Mouse (Mus musculus): Measurements from ENCODE around the gene Fam81a. TPM values are rescaled to one million over a fixed set of nuclear protein-coding genes. Genes with fewer than 3 reads are reported as not detected.
A peak's percentile ranks its signal among the peaks of the same experiment; 100 is the strongest.

The Fam81a gene
- total RNA-seq, 2 experiments from 2014 or later, result not detected

GRCm38 (mm10) chr9:70111869-70112286 lies 30.5 kb downstream of the Fam81a start:
- ATAC-seq (replicated peaks; ENCODE audit: low FRiP score, poor library complexity, severe bottlenecking), result no peak

- no peak for ATAC-seq (replicated peaks; ENCODE audit: low FRiP score, poor library complexity, severe bottlenecking)
Observed at GRCm38 (mm10) chr9:70110871-70111270, 31.5 kb downstream of the Fam81a start.

- ATAC-seq (replicated peaks; ENCODE audit: low FRiP score, poor library complexity, severe bottlenecking), result peak; percentile 66; the same call in 1 of the 2 replicates
Observed at GRCm38 (mm10) chr9:70109279-70109678, 33.1 kb downstream of the Fam81a start.

DNA sequence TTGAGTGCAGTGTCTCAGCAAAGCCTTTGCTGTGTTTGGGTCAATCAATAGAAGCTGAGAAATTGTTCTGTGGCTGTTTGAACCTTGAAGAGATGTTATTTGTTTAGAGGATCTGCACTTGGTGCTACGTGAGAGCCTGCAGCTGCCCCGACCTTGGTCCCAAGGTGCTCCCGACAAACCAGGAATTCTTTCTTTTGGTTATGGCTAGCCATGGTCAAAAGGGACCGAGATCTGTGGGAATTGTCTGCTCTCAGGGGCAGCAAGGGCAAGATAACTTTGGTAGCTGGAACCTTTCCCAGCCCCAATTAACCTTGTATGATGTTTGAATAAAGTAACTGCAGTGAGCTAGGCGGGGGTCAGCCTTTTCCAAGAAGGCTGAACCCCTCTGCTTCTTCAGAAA lies 34.2 kb downstream of the Fam81a start:
- ATAC-seq (replicated peaks; ENCODE audit: low FRiP score, poor library complexity, severe bottlenecking), result no peak

- ATAC-seq (replicated peaks; ENCODE audit: low FRiP score, poor library complexity, severe bottlenecking), result no peak
Observed at GRCm38 (mm10) chr9:70105573-70105972, 36.8 kb downstream of the Fam81a start.

DNA sequence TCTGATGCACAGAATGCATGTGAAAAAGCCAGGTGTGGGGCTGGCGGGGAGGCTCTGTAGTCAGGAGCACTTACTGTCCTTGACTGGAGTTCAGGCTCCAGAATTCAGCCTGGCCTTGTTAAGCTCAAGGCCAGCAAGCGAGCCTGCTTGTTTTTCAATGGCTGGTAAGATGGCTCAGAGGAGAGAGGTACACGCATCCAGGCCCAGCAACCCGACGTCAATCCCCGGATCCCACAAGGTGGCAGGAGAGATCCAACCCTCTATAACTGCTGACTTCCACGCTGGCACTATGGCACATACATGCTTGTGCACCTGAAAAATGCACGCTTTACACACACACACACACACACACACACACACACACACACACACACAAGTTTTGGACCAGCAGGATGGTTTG lies 39.3 kb downstream of the Fam81a start:
- no peak for ATAC-seq (replicated peaks; ENCODE audit: low FRiP score, poor library complexity, severe bottlenecking)

- ATAC-seq (replicated peaks; ENCODE audit: low FRiP score, poor library complexity, severe bottlenecking), result no peak
Observed at GRCm38 (mm10) chr9:70097542-70097941, 44.8 kb downstream of the Fam81a start.

GRCm38 (mm10) chr9:70095016-70095415 lies 47.3 kb downstream of the Fam81a start:
- no peak for ATAC-seq (replicated peaks; ENCODE audit: low FRiP score, poor library complexity, severe bottlenecking)

DNA sequence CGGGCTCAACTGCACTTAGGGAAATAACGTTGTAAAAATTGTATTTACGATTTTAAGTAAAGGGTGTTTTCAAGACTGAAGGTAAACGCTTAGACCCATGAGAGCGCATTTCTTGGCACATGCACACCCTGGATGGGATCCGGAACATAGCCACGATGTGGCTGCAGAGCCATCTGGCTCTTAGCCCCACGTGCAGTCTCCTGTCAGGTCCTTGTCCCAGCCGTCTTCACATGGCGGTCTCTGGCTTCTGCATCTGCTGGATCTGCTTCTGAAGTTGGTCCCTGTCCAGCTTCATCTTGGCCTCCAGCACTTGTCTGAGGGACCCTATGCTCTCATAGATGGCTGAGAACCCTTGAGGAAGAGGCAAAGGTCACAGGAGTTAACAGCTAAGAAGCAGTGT lies 51.8 kb downstream of the Fam81a start:
- no peak for ATAC-seq (replicated peaks; ENCODE audit: low FRiP score, poor library complexity, severe bottlenecking)

DNA sequence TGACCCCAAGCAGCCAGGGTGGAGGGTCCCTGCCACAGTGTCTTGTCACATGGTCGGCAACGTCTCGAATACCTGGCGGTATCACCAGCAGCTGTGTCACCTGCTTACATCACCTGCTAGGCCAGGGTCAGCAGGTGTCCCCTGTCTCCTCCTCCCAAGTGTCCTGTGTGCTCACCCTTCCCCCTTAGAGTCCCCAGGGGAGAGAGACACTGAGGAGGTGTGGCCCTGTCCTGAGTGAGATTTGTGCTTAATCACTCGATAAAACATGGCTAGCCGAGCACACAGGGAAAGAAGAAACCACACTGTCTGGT lies 53.6 kb downstream of the Fam81a start:
- ATAC-seq (replicated peaks; ENCODE audit: low FRiP score, poor library complexity, severe bottlenecking), result no peak

DNA sequence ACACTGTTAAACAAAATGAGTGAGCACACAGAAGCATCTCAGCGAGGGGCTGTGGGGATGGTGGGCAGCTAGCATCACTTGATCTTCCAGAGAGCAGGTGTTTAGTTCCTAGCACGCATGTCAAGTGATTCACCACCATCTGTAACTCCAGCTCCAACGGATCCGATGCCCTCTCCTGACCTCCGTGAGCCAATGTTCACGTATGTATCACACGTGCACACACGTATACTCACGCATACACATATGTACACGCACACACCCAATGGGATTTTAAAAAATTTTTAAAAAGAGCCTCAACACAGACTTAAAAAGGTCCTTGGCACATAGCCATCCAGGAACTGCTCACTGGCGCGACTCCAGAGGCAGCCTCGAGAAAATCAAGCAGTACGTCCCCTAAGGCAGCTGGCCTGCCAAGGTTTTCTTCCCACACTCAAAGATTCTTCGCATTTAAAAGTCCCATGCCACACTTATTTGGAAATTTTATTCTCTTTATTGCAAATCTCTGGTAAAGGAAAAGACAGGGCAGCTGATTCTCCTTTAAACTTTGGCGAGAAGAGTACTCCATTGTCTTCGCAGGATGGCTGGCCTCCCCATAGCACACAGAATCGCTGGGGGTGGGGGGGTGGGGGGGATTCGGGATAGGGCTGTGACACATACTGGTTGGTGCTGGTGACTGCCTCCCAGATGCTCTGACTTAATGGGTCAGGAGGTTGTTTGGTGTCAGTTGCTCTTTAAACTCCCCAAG lies 54.1 kb downstream of the Fam81a start:
- ATAC-seq (replicated peaks; ENCODE audit: low FRiP score, poor library complexity, severe bottlenecking), result no peak

GRCm38 (mm10) chr9:70087379-70087778 lies 55.0 kb downstream of the Fam81a start:
- no peak for ATAC-seq (replicated peaks; ENCODE audit: low FRiP score, poor library complexity, severe bottlenecking)

GRCm38 (mm10) chr9:70086091-70086490 lies 56.3 kb downstream of the Fam81a start:
- ATAC-seq (replicated peaks; ENCODE audit: low FRiP score, poor library complexity, severe bottlenecking), result no peak

DNA sequence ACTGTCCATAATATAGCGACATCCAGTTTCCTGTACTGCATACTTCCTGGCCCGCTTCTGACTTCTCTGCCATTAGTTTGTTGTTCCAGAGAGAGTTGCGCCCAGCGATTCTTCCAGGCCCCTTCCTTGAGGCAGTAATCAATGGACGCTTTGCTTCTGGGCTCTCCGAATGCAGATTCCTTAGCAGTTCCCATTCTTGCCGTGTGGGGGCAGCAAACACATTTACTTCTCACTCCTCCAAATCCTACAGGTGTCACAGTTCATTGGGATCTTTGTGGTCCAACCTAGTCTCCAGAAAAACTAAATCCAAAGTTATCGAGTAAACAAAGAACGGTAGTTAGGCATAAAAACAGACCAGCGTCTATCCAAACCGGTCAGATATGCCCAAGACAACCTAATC lies 58.3 kb downstream of the Fam81a start:
- ATAC-seq (replicated peaks; ENCODE audit: low FRiP score, poor library complexity, severe bottlenecking), result no peak

- ATAC-seq (replicated peaks; ENCODE audit: low FRiP score, poor library complexity, severe bottlenecking), result no peak
Observed at GRCm38 (mm10) chr9:70082357-70083204, 59.8 kb downstream of the Fam81a start.

- ATAC-seq (replicated peaks; ENCODE audit: low FRiP score, poor library complexity, severe bottlenecking), result no peak
Observed at GRCm38 (mm10) chr9:70081767-70082166, 60.6 kb downstream of the Fam81a start.

- ATAC-seq (replicated peaks; ENCODE audit: low FRiP score, poor library complexity, severe bottlenecking), result no peak
Observed at GRCm38 (mm10) chr9:70080976-70081375, 61.4 kb downstream of the Fam81a start.

- ATAC-seq (replicated peaks; ENCODE audit: low FRiP score, poor library complexity, severe bottlenecking), result no peak
Observed at GRCm38 (mm10) chr9:70080027-70080800, 62.1 kb downstream of the Fam81a start.

- ATAC-seq (replicated peaks; ENCODE audit: low FRiP score, poor library complexity, severe bottlenecking), result no peak
Observed at GRCm38 (mm10) chr9:70078034-70078433, 64.3 kb downstream of the Fam81a start.

DNA sequence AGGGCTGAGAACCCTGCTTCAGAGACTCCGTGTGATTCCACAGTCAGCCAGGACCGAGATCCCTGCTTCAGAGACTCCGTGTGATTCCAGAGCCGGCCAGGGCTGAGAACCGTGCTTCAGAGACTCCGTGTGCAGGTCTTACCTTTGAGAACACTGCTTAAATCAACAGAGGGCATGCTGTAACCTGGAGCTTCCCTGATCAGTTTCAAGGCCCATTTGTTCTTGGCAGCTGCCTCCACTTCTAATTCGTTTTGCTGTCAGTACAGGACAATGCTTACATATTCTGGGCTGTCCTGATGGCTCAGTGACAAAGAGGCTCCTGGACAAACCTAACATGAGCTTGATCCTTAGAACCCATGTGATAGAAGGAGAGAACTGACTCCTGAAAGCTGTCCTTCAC lies 65.2 kb downstream of the Fam81a start:
- no peak for ATAC-seq (replicated peaks; ENCODE audit: low FRiP score, poor library complexity, severe bottlenecking)

- ATAC-seq (replicated peaks; ENCODE audit: low FRiP score, poor library complexity, severe bottlenecking), result no peak
Observed at GRCm38 (mm10) chr9:70072387-70072786, 70.0 kb downstream of the Fam81a start.

All from erythroblast, adult 5-6 weeks (primary cell).